Mouse (Mus musculus) kidney, adult 10 weeks (tissue): ENCODE data around the gene Cdc123. TPM values are rescaled to one million over a fixed set of nuclear protein-coding genes. Genes with fewer than 3 reads are reported as not detected.

ENCODE experiments used
- polyA plus RNA-seq: library from polyadenylated mRNA; stranded (reverse); fragments of 350-450 nt; fragmentation: Illumina TruSeq; extraction: RNeasy Lipid Tissue Mini Kit (QIAGEN cat#74804); gene quantifications from one replicate; pipeline ENCODE4 v1.2.3, GENCODE M21; 2014; ENCODE audit warnings: low read depth, low replicate concordance

The Cdc123 gene
- polyA plus RNA-seq = 205 TPM

DNA sequence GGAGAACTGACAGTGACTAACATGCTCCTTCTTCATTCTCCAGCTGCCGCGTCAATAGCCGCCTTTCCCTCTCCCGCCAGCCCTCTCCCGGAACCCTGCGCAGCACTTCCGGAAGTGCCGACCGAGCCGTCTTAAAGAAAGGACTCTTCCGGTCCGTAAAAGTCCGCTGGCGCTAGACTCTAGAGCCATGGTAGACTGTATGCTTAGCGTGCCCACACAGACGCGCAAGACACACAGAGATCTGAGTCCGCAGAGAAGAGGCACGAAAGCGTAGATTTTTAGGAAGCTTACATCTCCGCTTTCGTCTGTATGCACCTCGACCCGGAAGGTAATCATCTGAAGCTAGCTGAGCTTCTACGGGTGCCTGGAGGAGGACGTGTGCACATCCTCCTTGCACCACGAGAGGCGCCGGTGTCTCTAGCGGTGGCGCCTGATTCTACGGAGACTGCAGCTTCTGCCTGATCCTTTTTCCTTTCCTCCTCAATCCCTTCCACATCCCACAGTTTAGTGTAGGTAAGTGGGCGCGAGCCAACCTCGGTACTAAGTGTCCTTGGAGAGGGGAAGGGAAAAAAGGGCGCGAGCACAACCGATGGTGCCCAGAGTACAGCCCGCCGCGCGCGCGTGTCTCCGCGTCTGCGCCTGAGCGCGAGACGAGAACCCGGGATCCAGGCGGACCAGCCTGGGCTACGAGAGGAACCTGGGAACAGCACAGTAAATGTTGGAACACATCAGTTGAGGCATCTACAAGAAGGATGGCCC lies at the start of gene Cdc123, which contains the start of gene Nudt5:
Cdc123 (minus strand) TSS at position 292 of the 759 bp plus-strand sequence.
Nudt5 (plus strand) TSS at position 147 of the 759 bp plus-strand sequence.

DNA sequence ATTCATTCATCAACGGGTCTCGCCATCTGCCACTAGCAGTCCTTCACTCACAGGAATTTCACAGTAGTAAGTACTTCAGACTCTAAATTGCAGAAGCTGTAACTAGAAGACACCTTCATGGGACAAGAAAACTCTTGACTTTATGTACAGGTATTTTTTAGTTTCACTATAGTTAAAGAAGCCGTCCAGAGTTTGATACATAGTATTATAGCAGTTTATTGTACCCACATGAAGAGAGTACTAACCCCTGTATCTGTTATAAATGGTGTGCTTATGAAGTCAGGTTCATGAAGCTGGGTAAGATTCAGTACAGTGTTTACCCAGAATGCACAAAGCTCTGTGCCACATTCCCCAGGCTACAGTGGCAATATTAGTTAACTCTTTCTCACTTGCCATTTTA lies 17.9 kb upstream of the Cdc123 start, which contains the start of gene Gm13199:
Gm13199 (minus strand) TSS at position 101 of the 400 bp plus-strand sequence.

Other genes with a start within 250 kb of the Cdc123 start
- 1.5 TPM for gene Camk1d, start 130.6 kb downstream of the Cdc123 start, polyA plus RNA-seq
- 32.2 TPM for gene Nudt5, start 145 bp downstream of the Cdc123 start, polyA plus RNA-seq
- not detected for gene Gm13199, start 17.8 kb upstream of the Cdc123 start, polyA plus RNA-seq
- gene Sec61a2, start 50.3 kb upstream of the Cdc123 start, polyA plus RNA-seq = 19.8 TPM
- gene Dhtkd1, start 97.6 kb upstream of the Cdc123 start, polyA plus RNA-seq = 22.0 TPM
- 46.5 TPM for gene Upf2, start 106.3 kb upstream of the Cdc123 start, polyA plus RNA-seq